Mouse (Mus musculus): ENCODE measurements at regions not wholly inside any gene's neighbourhood (a gene's known extent, or its start where the extent isn't known, plus 50 kb on each side); places are given as distances from the start of the nearest gene placed in this dataset.

- peak in 1 of 2 experiments; percentile 1 for DNase-seq
These were observed 1448.2 kb upstream of the Cntnap5a start for GRCm38 (mm10) chr1:114236316-114236715.
